Mouse (Mus musculus): Measurements from ENCODE around the gene Syvn1. TPM values are rescaled to one million over a fixed set of nuclear protein-coding genes. Genes with fewer than 3 reads are reported as not detected.
"Not testable (repeated sequence)": the region's sequence is repeated elsewhere in the genome, so short reads cannot be mapped to it uniquely, and the experiment has no call there.

Gene Syvn1
- total and polyA plus RNA-seq, 3 experiments, result 14.3 to 55.0 TPM; not detected in 1

GRCm38 (mm10) chr19:6042293-6042692 is 4.1 kb upstream of the Syvn1 start:
- H3K4me3 ChIP-seq (ENCODE audit: control insufficient read depth in 1 of 2, insufficient read depth in 1 of 2, low read depth in 2 of 2, low read length in 2 of 2), result no peak overlapping the region
- DNase-seq (ENCODE audit: low read depth, low spot score), result no peak
- H3K9ac ChIP-seq (ENCODE audit: control insufficient read depth, low read depth, low read length, poor library complexity, severe bottlenecking), result no peak overlapping the region
- H3K79me2 ChIP-seq (ENCODE audit: control insufficient read depth, insufficient read depth, low read length, poor library complexity), result peaks cover 10% of the 10 kb centered on the region
- no peaks in the 10 kb centered on the region for H3K9me3 ChIP-seq (replicated peaks; ENCODE audit: insufficient read depth, low read length)
- TF ChIP-seq ZMIZ1 (IDR thresholded peaks at IDR 0.05; ENCODE audit: low read depth, low read length), result no peak
- TF ChIP-seq RAD21 (IDR thresholded peaks at IDR 0.05; ENCODE audit: low read depth, low read length), result no peak
- no peak for TF ChIP-seq ETS1 (IDR thresholded peaks at IDR 0.05; ENCODE audit: low read depth, low read length)
- TF ChIP-seq ZNF384 (IDR thresholded peaks at IDR 0.05; ENCODE audit: low read depth, low read length), result no peak
- TF ChIP-seq MAZ (IDR thresholded peaks at IDR 0.05; ENCODE audit: low read depth, low read length), result no peak
- TF ChIP-seq SIN3A (IDR thresholded peaks at IDR 0.05; ENCODE audit: low read length), result no peak
- no peak for TF ChIP-seq ELF1 (IDR thresholded peaks at IDR 0.05; ENCODE audit: low read depth, low read length)
- no peak for TF ChIP-seq GATA1 (IDR thresholded peaks at IDR 0.05; ENCODE audit: low read depth, low read length)
- no peak for TF ChIP-seq MYB (IDR thresholded peaks at IDR 0.05; ENCODE audit: low read depth, low read length)
- TF ChIP-seq RCOR1 (IDR thresholded peaks at IDR 0.05; ENCODE audit: low read depth, low read length), result no peak
- no peak for TF ChIP-seq MAX (IDR thresholded peaks at IDR 0.05; ENCODE audit: low read length)
- TF ChIP-seq JUND (IDR thresholded peaks at IDR 0.05; ENCODE audit: low read depth, low read length), result no peak
- no peak overlapping the region for H3K27ac ChIP-seq (ENCODE audit: control insufficient read depth, low read depth, low read length)
- H3K4me1 ChIP-seq (ENCODE audit: control insufficient read depth in 1 of 2, insufficient read depth in 2 of 2, low read length in 2 of 2), result peaks cover 3 to 10% of the 10 kb centered on the region in 2 experiments
- no peaks in the 10 kb centered on the region for H3K27me3 ChIP-seq (ENCODE audit: control insufficient read depth in 1 of 2, insufficient read depth in 2 of 2, low read length in 2 of 2)
- peaks cover 0 to 8% of the 10 kb centered on the region in 2 experiments; a peak in 2 of 4 replicates for H3K36me3 ChIP-seq (ENCODE audit: control insufficient read depth in 1 of 2, insufficient read depth in 2 of 2, low read length in 2 of 2)

DNA sequence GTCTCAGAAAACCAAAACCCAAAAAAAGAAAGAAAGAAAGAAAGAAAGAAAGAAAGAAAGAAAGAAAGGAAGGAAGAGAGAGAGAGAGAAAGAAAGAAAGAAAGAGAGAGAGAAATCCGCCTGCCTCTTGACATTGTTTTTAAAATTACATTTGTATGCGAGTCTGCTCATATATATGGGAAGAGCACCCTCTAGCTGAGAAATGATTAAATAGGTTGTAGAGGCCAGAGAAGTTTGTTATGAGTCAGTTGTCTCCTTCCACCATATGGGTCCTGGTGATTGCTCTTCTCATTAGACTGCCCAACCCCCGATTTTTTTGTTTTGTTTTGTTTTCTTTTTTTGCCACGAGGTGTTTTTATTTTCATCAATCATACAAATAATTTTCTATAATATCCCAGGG is 2.3 kb upstream of the Syvn1 start:
- peak; percentile 84 for TF ChIP-seq SIN3A (IDR thresholded peaks at IDR 0.05; ENCODE audit: low read length)
- TF ChIP-seq SMC3 (IDR thresholded peaks at IDR 0.05; ENCODE audit: low read depth, low read length), result peak; percentile 69
- peak; percentile 24; the same call in 1 of the 2 replicates for TF ChIP-seq TAL1 (IDR thresholded peaks at IDR 0.05; ENCODE audit: low read length)
- TF ChIP-seq RAD21 (IDR thresholded peaks at IDR 0.05; ENCODE audit: low read depth, low read length), result peak; percentile 85
- TF ChIP-seq CTCF (IDR thresholded peaks at IDR 0.05 in 2 of 3, conservative IDR thresholded peaks at IDR 0.05 in 1 of 3; ENCODE audit: control insufficient read depth in 1 of 3, insufficient read depth in 1 of 3, low read depth in 2 of 3, low read length in 3 of 3, poor library complexity in 1 of 3, severe bottlenecking in 1 of 3), result peak; percentile 22 to 82 (median 35); a peak in 4 of 6 replicates
- TF ChIP-seq HCFC1 (IDR thresholded peaks at IDR 0.05; ENCODE audit: low read depth, low read length), result peak; percentile 27; the same call in 1 of the 2 replicates
- peak; percentile 54 for TF ChIP-seq ZC3H11A (IDR thresholded peaks at IDR 0.05; ENCODE audit: low read depth, low read length)
- 0 out of 2 replicates have a peak, but pooled peaks have one; percentile 3 for TF ChIP-seq GATA1 (IDR thresholded peaks at IDR 0.05; ENCODE audit: low read depth, low read length)
- 0 out of 2 replicates have a peak, but pooled peaks have one; percentile 10 for TF ChIP-seq ETS1 (IDR thresholded peaks at IDR 0.05; ENCODE audit: low read depth, low read length)
- H3K4me3 ChIP-seq (ENCODE audit: control insufficient read depth in 1 of 2, insufficient read depth in 1 of 2, low read depth in 2 of 2, low read length in 2 of 2); H3K9me3 ChIP-seq (replicated peaks; ENCODE audit: insufficient read depth, low read length); H3K27me3 ChIP-seq (ENCODE audit: control insufficient read depth in 1 of 2, insufficient read depth in 2 of 2, low read length in 2 of 2); H3K9ac ChIP-seq (ENCODE audit: control insufficient read depth, low read depth, low read length, poor library complexity, severe bottlenecking); H3K27ac ChIP-seq (ENCODE audit: control insufficient read depth, low read depth, low read length): not testable (repeated sequence)
- peaks cover 20% of the 10 kb centered on the region for H3K79me2 ChIP-seq (ENCODE audit: control insufficient read depth, insufficient read depth, low read length, poor library complexity)
- peak; percentile 81 for DNase-seq (ENCODE audit: low read depth, low spot score)
- H3K36me3 ChIP-seq (ENCODE audit: control insufficient read depth in 1 of 2, insufficient read depth in 2 of 2, low read length in 2 of 2), result peaks cover 0 to 14% of the 10 kb centered on the region in 2 experiments; a peak in 2 of 4 replicates
- H3K4me1 ChIP-seq (ENCODE audit: control insufficient read depth in 1 of 2, insufficient read depth in 2 of 2, low read length in 2 of 2), result peaks cover 3 to 22% of the 10 kb centered on the region in 2 experiments; a peak in 3 of 4 replicates
